Mouse (Mus musculus) ES-Bruce4 (cell line): Measurements from ENCODE around the gene Kansl1l.

Source experiments
- CTCF ChIP-seq: IDR thresholded peaks from one replicate; pipeline ENCODE4 v1.8.1; 2011; ENCODE audit warnings: low read depth, low read length
- POLR2A ChIP-seq: IDR thresholded peaks from one replicate; pipeline ENCODE4 v1.8.1; 2011; ENCODE audit warnings: low read length; ENCODE audit not compliant: insufficient read depth

DNA sequence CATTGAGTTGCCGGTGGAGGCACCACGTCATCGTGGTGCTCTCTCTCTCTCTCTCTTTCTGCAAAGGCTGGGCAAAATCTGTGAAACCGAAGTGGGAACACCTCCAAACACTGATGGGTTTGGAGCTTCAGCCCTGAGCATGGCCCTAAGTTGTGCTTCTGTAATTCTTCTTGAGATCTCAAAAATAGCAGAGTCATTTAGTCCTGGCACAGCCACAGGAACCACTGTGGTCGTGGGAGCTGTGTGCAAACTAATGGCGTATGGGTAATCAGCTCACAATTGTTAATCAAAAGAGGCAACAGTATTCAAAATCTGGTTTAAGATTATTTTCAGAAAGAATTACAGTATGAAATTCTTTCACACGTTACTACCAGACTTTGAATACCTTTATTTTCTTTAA is 144.6 kb downstream of the Kansl1l start:
- TF ChIP-seq POLR2A (no peak), CTCF (no peak)
